Mouse (Mus musculus) frontal cortex, adult 2 months (tissue): ENCODE data around the gene Tbce. TPM values are rescaled to one million over a fixed set of nuclear protein-coding genes. Genes with fewer than 3 reads are reported as not detected.

Experiments
- DNase-seq, 2 experiments: peaks; one replicate each; pipeline ENCODE4 v3.0.0; 2022; ENCODE audit warnings: low spot score in 1 of 2; ENCODE audit errors: extremely low spot score in 1 of 2
- polyA plus RNA-seq: library from polyadenylated mRNA; depleted of rRNA; stranded (reverse); fragments of >200 nt; gene quantifications from 2 replicates; pipeline ENCODE4 v1.2.3, GENCODE M21; 2012; rRNA removed

Tbce gene
- 201 and 213 TPM in 2 replicates for polyA plus RNA-seq

DNA sequence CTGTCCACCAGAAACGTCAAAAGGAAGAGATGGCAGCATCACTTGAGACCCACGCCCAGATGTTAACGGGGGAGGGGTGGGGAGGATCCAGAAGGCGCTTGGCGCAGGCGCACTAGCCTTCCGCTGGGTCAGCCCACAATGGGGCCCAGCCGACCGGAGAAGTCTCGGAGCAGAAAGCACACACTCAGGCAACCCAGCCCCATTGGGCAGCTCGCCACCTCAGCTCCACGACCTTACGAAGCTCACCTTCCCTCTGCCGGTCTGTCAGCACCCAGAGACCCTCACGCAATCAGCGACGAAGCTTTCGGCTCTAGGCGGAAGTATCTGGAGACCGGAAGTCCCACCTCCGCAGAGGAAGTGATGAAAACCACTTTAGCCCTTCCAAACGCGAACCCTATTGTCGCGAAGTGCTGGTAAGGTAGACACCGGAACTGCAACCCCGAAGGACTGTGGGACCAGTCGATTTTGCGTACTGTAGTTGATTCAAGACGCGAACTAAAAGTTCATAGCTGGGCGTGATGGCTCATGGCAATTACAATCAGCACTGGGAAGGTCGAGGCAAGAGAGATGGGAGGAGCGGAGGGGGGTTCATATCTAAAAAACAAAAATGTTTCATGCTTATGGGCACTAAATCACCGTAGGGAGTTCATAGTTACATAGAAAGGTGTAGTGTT lies at the start of gene Tbce:
TSS of gene Tbce (minus strand) at position 347 of the 674 bp plus-strand sequence.
- DNase-seq = peak; percentile 89 to 93

- DNase-seq = no peak
Measured at GRCm38 (mm10) chr13:14088669-14089068, 49.2 kb upstream of the Tbce start.

- DNase-seq = no peak
Measured at GRCm38 (mm10) chr13:14075326-14075725, 35.9 kb upstream of the Tbce start.

DNA sequence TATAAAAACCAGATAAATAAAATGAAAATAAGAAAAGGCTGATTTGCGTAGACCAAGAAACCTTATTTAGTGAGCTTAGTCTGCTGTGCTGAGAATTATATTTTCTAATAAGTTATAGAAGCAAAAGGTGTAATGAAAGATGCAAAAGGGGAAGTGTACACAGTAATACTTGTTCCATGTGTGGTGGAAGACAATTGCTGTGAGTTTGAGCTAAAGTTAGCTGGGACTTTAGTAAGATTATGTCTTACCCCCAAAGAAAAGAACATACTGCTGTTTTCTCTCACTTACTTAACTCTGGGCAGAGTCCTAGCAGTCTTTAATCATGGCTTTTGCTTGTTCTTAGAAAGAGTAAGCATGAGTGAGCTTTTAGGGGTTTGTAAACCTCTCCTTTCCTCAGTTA lies 34.9 kb upstream of the Tbce start:
- DNase-seq = no peak

DNA sequence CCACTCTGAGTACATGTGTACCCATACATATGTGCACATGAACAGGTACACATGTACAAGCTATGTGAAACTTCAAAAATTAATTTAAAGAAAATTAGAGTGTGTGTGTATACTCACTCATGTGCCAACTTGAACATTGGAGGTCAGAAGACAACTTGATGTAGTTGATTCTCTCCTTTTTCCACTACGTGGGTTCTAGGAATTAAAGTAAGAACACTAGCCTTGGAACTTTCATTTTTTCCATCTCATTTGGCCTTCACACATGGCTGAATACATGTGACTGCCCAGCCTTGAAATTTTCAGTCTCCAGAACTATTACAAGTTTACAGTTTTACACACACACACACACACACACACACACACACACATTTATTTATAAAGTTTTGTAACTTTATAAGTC lies 29.9 kb upstream of the Tbce start:
- no peak for DNase-seq

- no peak for DNase-seq
Measured at GRCm38 (mm10) chr13:14068035-14068434, 28.6 kb upstream of the Tbce start.

GRCm38 (mm10) chr13:14065701-14066100 lies 26.3 kb upstream of the Tbce start:
- DNase-seq = no peak

DNA sequence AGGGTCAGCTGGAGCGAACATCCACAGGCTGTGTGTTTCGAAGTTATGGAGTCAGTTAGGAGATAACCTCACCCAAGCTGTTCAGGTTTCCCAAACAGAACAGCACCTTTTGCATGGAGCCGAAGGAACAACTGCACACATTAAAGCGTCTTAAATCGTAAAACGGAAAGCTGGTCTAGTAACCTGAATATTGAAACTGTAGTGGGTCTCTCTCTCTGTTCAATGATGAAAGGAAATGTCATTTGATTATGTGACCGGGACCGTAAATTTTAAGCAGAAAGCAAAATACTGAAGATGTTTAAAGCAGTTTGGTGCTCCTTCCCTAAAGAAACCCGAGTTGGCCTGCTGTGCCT lies 25.6 kb upstream of the Tbce start:
- no peak for DNase-seq

- DNase-seq = peak in 1 of 2 experiments; percentile 27
Measured at GRCm38 (mm10) chr13:14064341-14065027, 25.0 kb upstream of the Tbce start.

DNA sequence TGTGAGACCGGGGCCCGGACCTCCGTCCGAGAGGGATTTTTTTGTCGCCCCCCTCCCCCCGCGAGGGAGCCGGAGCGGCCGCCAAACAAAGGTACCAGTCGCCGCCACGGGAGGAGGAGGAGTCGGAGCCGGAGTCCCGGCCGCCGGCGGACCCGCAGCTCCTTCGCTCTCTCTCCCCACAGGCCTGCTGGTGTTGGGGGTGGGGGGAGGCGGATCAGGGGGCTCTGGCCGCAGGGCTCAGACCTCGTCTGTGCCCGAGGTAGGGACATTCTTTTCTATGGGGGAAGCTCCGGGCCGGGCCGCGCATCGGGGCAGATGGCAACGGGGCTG lies 24.5 kb upstream of the Tbce start:
- no peak for DNase-seq

DNA sequence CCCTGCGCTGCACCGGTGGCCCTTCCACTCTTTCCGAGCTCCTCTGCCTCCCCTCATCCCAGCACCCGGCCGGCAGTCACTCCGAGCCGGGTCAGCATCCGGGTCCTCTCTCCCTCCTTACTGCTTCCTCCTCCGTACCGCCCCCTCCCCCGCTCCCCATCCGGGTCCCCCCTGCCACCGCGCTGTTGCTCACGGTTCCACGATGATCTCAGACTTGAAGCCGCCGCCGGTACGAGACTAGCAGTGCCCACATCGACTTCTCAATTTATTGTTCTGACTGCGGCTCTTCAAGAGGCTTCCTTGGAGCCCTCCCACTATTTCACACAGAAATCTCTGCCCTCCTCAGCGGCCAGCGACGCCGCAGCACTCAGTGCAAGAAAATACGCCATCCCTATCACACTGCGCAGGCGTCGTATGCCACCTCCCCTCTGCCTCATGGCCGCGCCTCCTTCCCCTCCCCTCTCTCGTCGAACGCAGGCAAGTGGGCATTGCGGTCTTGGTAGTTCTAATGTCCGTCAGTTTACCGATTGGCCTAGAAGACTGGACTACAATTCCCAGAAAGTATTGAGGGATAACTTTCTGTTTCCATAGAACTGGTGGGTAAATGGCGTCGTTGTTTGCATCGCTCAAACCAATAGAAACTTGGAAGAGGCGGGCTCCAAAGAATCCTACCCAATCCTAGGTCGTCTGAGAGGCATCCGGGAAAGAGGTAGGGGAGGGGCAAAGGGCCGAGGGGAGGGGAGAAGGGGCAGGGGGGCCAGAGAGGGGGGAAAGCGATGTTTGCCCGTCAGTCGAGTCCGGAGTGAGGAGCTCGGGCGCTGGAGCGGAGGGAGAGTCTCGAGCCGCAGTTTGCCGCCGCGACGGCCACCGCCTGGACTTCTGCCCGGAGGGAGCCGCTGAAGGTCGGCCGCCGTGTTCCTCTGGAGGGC lies 23.8 kb upstream of the Tbce start, which contains the start of the genes Arid4b and Ggps1:
TSS of gene Arid4b (plus strand) at position 220 of the 929 bp plus-strand sequence.
TSS of gene Ggps1 (minus strand) at position 476 of the 929 bp plus-strand sequence.
- peak; percentile 97 to 98 for DNase-seq

GRCm38 (mm10) chr13:14062209-14063012 lies 23.0 kb upstream of the Tbce start:
- no peak for DNase-seq

DNA sequence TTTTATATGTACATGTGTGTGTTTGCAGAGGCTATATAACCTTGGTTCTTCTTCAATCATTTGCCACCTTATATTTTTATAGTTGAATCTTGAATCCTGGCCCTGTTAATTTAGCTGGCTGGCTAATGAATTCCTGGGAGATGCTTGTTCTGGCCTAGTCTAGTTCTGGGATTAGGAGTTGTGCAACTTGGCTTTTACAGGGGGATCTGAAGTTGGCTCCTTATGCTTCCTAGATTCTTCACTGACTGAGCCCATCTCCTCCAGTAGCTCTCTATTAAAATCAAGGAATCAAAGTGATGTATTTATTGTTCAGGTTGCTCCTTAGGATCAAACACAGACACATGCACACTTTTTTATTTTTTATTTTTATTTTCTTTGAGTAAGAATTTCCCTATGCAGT lies 20.1 kb upstream of the Tbce start:
- DNase-seq = no peak

DNA sequence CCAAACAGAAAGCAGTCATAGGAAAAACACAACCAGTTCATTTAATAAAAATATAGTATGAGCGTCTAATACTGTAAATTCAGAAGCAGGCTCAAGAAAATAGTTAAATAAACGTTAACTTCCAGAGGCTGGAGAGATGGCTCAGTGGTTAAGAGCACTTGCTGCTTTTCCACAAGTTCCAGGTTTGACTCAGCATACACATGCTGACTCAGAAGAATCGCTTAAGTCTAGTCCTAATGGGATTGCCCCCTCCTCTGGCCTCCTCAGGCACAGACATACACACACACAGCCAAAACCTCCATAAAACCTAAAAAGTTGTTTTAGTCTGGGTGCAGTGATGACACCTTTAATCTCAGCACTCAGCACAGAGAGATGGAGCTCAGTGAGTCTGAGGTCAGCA lies 17.4 kb upstream of the Tbce start:
- DNase-seq = no peak

GRCm38 (mm10) chr13:14049878-14050277 lies 10.4 kb upstream of the Tbce start:
- no peak for DNase-seq

DNA sequence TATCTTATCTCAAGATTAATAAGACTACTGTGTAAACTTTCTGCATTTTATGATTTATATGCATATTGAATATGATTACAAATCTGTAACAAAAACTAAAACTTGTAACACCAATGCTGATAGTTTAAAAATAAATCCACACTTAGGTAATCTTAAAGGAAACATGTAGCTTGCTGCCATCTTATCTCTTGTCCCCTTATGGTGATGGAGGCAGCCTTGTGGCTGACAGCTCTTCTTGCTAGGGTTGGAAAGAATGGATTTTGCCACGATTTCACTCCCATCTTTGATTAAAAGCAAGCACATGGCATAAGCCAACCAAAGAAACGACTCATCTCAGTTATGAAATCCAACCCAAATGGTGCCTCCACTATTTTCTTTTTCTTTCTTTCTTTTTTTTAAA lies 5.1 kb upstream of the Tbce start:
- no peak for DNase-seq

GRCm38 (mm10) chr13:14043851-14044250 lies 4.4 kb upstream of the Tbce start:
- no peak for DNase-seq

- no peak for DNase-seq
Measured at GRCm38 (mm10) chr13:14040186-14040585, 748 bp upstream of the Tbce start.

- peak in 1 of 2 experiments; percentile 19 for DNase-seq
Measured at GRCm38 (mm10) chr13:14038911-14039291, 537 bp downstream of the Tbce start.

DNA sequence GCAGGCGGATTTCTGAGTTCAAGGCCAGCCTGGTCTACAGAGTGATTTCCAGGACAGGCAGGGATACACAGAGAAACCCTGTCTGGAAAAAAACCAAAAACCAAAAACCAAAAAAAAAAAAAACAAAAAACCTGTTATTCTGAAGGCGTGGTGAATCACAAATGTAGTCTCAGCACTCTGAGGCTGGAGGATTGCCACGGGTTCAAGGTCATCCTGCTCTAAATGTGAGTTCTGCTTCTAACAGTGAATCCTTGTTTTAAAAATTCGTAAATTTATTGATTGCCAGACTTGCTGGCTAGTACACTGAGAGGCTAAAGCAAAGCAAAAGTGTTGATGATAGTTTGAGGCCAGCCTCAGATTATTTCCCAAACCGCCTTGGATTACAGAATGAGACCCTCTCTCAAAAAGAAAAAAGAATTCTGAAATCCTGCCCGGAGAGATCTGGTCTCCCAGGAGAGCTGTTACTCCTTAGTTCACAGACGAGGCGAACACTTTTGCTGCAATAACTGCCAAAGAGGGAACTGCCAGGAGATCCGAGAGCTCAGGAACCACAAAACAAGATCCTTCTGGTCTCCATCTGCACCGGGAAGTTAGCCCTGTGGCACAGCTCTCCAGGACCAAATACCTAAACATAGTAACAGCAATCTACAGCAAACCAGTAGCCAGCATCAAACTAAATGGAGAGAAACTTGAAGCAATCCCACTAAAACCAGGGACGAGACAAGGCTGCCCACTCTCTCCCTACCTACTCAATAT lies 3.4 kb downstream of the Tbce start:
- DNase-seq = no peak
